Mouse (Mus musculus) heart, postnatal 0 days (tissue): ENCODE results near the gene Rad50.

ENCODE experiments used
- CTCF ChIP-seq: IDR thresholded peaks from 2 replicates; pipeline ENCODE4 v1.5.1; 2016; ENCODE audit warnings: antibody characterized with exemption, control low read depth, low read depth
- EP300 ChIP-seq: IDR thresholded peaks from 2 replicates; pipeline ENCODE4 v1.6.1; 2016; ENCODE audit warnings: antibody characterized with exemption, low read depth

- TF ChIP-seq CTCF (no peak), EP300 (no peak)
These were observed 97.4 kb downstream of the Rad50 start for GRCm38 (mm10) chr11:53609672-53610071.
